Mouse (Mus musculus) frontal cortex, postnatal 10 days (tissue): ENCODE data around the gene Pias1.
"Not testable (repeated sequence)": the region's sequence is repeated elsewhere in the genome, so short reads cannot be mapped to it uniquely, and the experiment has no call there.

Source experiments
- DNase-seq, 2 experiments: peaks; one replicate each; pipeline ENCODE4 v3.0.0; 2022; ENCODE audit warnings: low spot score in 2 of 2, mixed read lengths in 1 of 2

Gene Pias1

GRCm38 (mm10) chr9:62940966-62941365 is 46.8 kb downstream of the Pias1 start:
- no peak for DNase-seq

- DNase-seq, result no peak
These were observed 51.9 kb downstream of the Pias1 start for GRCm38 (mm10) chr9:62935854-62936253.

GRCm38 (mm10) chr9:62934700-62935400 is 52.9 kb downstream of the Pias1 start:
- no peak for DNase-seq

GRCm38 (mm10) chr9:62932575-62933339 is 55.0 kb downstream of the Pias1 start:
- no peak for DNase-seq

- no peak for DNase-seq
These were observed 62.7 kb downstream of the Pias1 start for GRCm38 (mm10) chr9:62924886-62925610.

- DNase-seq, result no peak
These were observed 66.8 kb downstream of the Pias1 start for GRCm38 (mm10) chr9:62920877-62921276.

- no peak for DNase-seq
These were observed 70.7 kb downstream of the Pias1 start for GRCm38 (mm10) chr9:62917059-62917458.

- no peak for DNase-seq
These were observed 74.2 kb downstream of the Pias1 start for GRCm38 (mm10) chr9:62913390-62914069.

- no peak for DNase-seq
These were observed 82.7 kb downstream of the Pias1 start for GRCm38 (mm10) chr9:62905039-62905438.

- DNase-seq, result no peak
These were observed 83.9 kb downstream of the Pias1 start for GRCm38 (mm10) chr9:62903841-62904240.

GRCm38 (mm10) chr9:62901736-62902135 is 86.0 kb downstream of the Pias1 start:
- DNase-seq, result no peak

GRCm38 (mm10) chr9:62894486-62894885 is 93.2 kb downstream of the Pias1 start:
- DNase-seq, result no peak

GRCm38 (mm10) chr9:62881871-62882270 is 105.9 kb downstream of the Pias1 start:
- DNase-seq, result no peak

- no peak for DNase-seq
These were observed 109.9 kb downstream of the Pias1 start for GRCm38 (mm10) chr9:62877825-62878224.

GRCm38 (mm10) chr9:62876966-62877616 is 110.6 kb downstream of the Pias1 start:
- no peak for DNase-seq

- no peak for DNase-seq
These were observed 117.0 kb downstream of the Pias1 start for GRCm38 (mm10) chr9:62870728-62871127.

GRCm38 (mm10) chr9:62869236-62869635 is 118.5 kb downstream of the Pias1 start:
- DNase-seq, result not testable (repeated sequence)

- no peak for DNase-seq
These were observed 126.9 kb downstream of the Pias1 start for GRCm38 (mm10) chr9:62860866-62861265.

- not testable (repeated sequence) for DNase-seq
These were observed 127.6 kb downstream of the Pias1 start for GRCm38 (mm10) chr9:62860102-62860501.

- DNase-seq, result no peak
These were observed 129.3 kb downstream of the Pias1 start for GRCm38 (mm10) chr9:62858266-62859019.
